Mouse (Mus musculus) CH12.LX (cell line): ENCODE measurements at regions not wholly inside any gene's neighbourhood (a gene's known extent, or its start where the extent isn't known, plus 50 kb on each side); places are given as distances from the start of the nearest gene placed in this dataset.
A peak's percentile ranks its signal among the peaks of the same experiment; 100 is the strongest.

Experiments used
- DNase-seq: peaks from one replicate; pipeline ENCODE4 v3.0.0-alpha.2; 2013; ENCODE audit errors: extremely low read depth
- H3K27ac ChIP-seq: 2 replicates; pipeline ENCODE4 v1.5.1; 2012; ENCODE audit warnings: low read depth, mild to moderate bottlenecking, control low read depth, moderate library complexity; ENCODE audit not compliant: insufficient read depth
- H3K27me3 ChIP-seq: replicated peaks from 2 replicates; pipeline ENCODE3; 2012; ENCODE audit warnings: inconsistent platforms
- H3K36me3 ChIP-seq, 2 experiments: replicated peaks in 1 of 2; 2 replicates each; pipeline versions ENCODE3 to v1.6.1; 2012; ENCODE audit warnings: inconsistent platforms in 1 of 2, low read length in 1 of 2, mild to moderate bottlenecking in 1 of 2, mixed read lengths in 1 of 2, moderate library complexity in 1 of 2; ENCODE audit not compliant: control insufficient read depth in 1 of 2, insufficient read depth in 1 of 2
- H3K4me1 ChIP-seq, 2 experiments: 2 replicates each; pipeline ENCODE4 v1.6.1; 2012; ENCODE audit warnings: inconsistent platforms in 1 of 2, moderate library complexity in 1 of 2; ENCODE audit not compliant: insufficient read depth in 2 of 2, control insufficient read depth in 1 of 2
- H3K4me2 ChIP-seq: 2 replicates; pipeline ENCODE4 v1.6.1; 2012; ENCODE audit warnings: low read depth, mild to moderate bottlenecking, control low read depth; ENCODE audit not compliant: poor library complexity, insufficient read depth, severe bottlenecking
- H3K4me3 ChIP-seq, 3 experiments: fragments of 150-350 bp in 1 of 3; sonication (generic) in 1 of 3; replicated peaks in 1 of 3; 2 replicates each; pipeline versions ENCODE3 to v1.5.1; 2011 to 2012; ENCODE audit warnings: low read depth in 2 of 3, low read length in 2 of 3, mild to moderate bottlenecking in 2 of 3, moderate library complexity in 2 of 3, control low read depth in 1 of 3, improper control_type of control experiment in 1 of 3, inconsistent platforms in 1 of 3, mixed read lengths in 1 of 3; ENCODE audit not compliant: poor library complexity in 1 of 3
- H3K79me2 ChIP-seq: replicated peaks from 2 replicates; pipeline ENCODE4 v1.6.1; 2012; ENCODE audit warnings: mild to moderate bottlenecking, moderate library complexity; ENCODE audit not compliant: control insufficient read depth, poor library complexity, insufficient read depth, severe bottlenecking; ENCODE audit errors: extremely low read depth
- H3K9ac ChIP-seq: 2 replicates; pipeline ENCODE4 v1.6.1; 2012; ENCODE audit warnings: low read depth, mild to moderate bottlenecking, control low read depth, moderate library complexity; ENCODE audit not compliant: insufficient read depth
- H3K9me3 ChIP-seq: replicated peaks from 2 replicates; pipeline ENCODE3; 2012; ENCODE audit warnings: low read length, inconsistent platforms, mixed read lengths
- BHLHE40 ChIP-seq: IDR thresholded peaks from 2 replicates; pipeline ENCODE4 v1.6.1; 2011; ENCODE audit warnings: mild to moderate bottlenecking, low read depth, low read length, improper control_type of control experiment
- CTCF ChIP-seq, 2 experiments: IDR thresholded peaks in 1 of 2; conservative IDR thresholded peaks in 1 of 2; 2 replicates each; pipeline ENCODE4 v1.5.1; 2011 to 2012; ENCODE audit warnings: low read depth in 2 of 2, low read length in 2 of 2, improper control_type of control experiment in 1 of 2, inconsistent platforms in 1 of 2, mild to moderate bottlenecking in 1 of 2, moderate library complexity in 1 of 2
- E2F4 ChIP-seq: IDR thresholded peaks from 2 replicates; pipeline ENCODE4 v1.6.1; 2011; ENCODE audit warnings: low read depth, low read length, improper control_type of control experiment; ENCODE audit not compliant: insufficient replicate concordance
- HCFC1 ChIP-seq: IDR thresholded peaks from 2 replicates; pipeline ENCODE4 v1.6.1; 2012; ENCODE audit warnings: low read depth, mild to moderate bottlenecking, inconsistent platforms, low read length, improper control_type of control experiment
- IRF4 ChIP-seq: IDR thresholded peaks from 2 replicates; pipeline ENCODE4 v1.6.1; 2014; ENCODE audit warnings: low read depth, mild to moderate bottlenecking, inconsistent platforms, low read length, improper control_type of control experiment
- JUND ChIP-seq: conservative IDR thresholded peaks from 2 replicates; pipeline ENCODE4 v1.6.1; 2011; ENCODE audit warnings: low read depth, low read length, improper control_type of control experiment
- MAFK ChIP-seq: IDR thresholded peaks from 2 replicates; pipeline ENCODE4 v1.6.1; 2011; ENCODE audit warnings: low read length, improper control_type of control experiment; ENCODE audit not compliant: insufficient replicate concordance
- MAZ ChIP-seq: IDR thresholded peaks from 2 replicates; pipeline ENCODE4 v1.6.1; 2012; ENCODE audit warnings: low read depth, mild to moderate bottlenecking, inconsistent platforms, low read length, improper control_type of control experiment, moderate library complexity
- MEF2A ChIP-seq: IDR thresholded peaks from 2 replicates; pipeline ENCODE4 v1.6.1; 2014; ENCODE audit warnings: low read depth, mild to moderate bottlenecking, inconsistent platforms, low read length, improper control_type of control experiment, borderline replicate concordance
- MXI1 ChIP-seq: IDR thresholded peaks from 2 replicates; pipeline ENCODE4 v1.6.1; 2011; ENCODE audit warnings: mild to moderate bottlenecking, low read depth, low read length, improper control_type of control experiment
- NRF1 ChIP-seq: IDR thresholded peaks from 2 replicates; pipeline ENCODE4 v1.6.1; 2014; ENCODE audit warnings: low read depth, mild to moderate bottlenecking, inconsistent platforms, low read length, improper control_type of control experiment, moderate library complexity
- PAX5 ChIP-seq: IDR thresholded peaks from 2 replicates; pipeline ENCODE4 v1.6.1; 2012; ENCODE audit warnings: low read length, inconsistent platforms, mixed read lengths
- POLR2A ChIP-seq: IDR thresholded peaks from 2 replicates; pipeline ENCODE4 v1.6.1; 2011; ENCODE audit warnings: low read depth, mild to moderate bottlenecking, improper control_type of control experiment, low read length
- RAD21 ChIP-seq: IDR thresholded peaks from 2 replicates; pipeline ENCODE4 v1.6.1; 2011; ENCODE audit warnings: low read depth, mild to moderate bottlenecking, low read length, improper control_type of control experiment, moderate library complexity
- TBP ChIP-seq: conservative IDR thresholded peaks from 2 replicates; pipeline ENCODE4 v1.6.1; 2011; ENCODE audit warnings: low read depth, low read length, improper control_type of control experiment
- UBTF ChIP-seq: IDR thresholded peaks from 2 replicates; pipeline ENCODE4 v1.6.1; 2012; ENCODE audit warnings: low read depth, mild to moderate bottlenecking, inconsistent platforms, low read length, improper control_type of control experiment, moderate library complexity
- USF2 ChIP-seq: conservative IDR thresholded peaks from 2 replicates; pipeline ENCODE4 v1.6.1; 2011; ENCODE audit warnings: low read depth, low read length, improper control_type of control experiment
- ZC3H11A ChIP-seq: IDR thresholded peaks from 2 replicates; pipeline ENCODE4 v1.6.1; 2012; ENCODE audit warnings: low read depth, mild to moderate bottlenecking, inconsistent platforms, low read length, improper control_type of control experiment
- ZKSCAN1 ChIP-seq: IDR thresholded peaks from 2 replicates; pipeline ENCODE4 v1.6.1; 2012; ENCODE audit warnings: low read depth, inconsistent platforms, low read length, improper control_type of control experiment, borderline replicate concordance
- ZMIZ1 ChIP-seq: IDR thresholded peaks from 2 replicates; pipeline ENCODE4 v1.6.1; 2012; ENCODE audit warnings: low read depth, mild to moderate bottlenecking, inconsistent platforms, low read length, improper control_type of control experiment
- dilution Hi-C: fragments of 300-500 bp; cut with MboI; formaldehyde crosslinking; loops from 2 replicates; pipeline ENCODE4 v1.14.3; 2020; ENCODE audit warnings: low sequenced_read_pairs; ENCODE audit not compliant: extremely low pct_unique_long_range_greater_than_20kb, extremely low pct_ligation_motif_present
- in situ Hi-C: fragments of 300-500 bp; cut with MboI; formaldehyde crosslinking; loops from 3 replicates; pipeline ENCODE4 v1.14.3; 2019; ENCODE audit warnings: low sequenced_read_pairs, low pct_ligation_motif_present, low pct_unique_long_range_greater_than_20kb, mixed read lengths

DNA sequence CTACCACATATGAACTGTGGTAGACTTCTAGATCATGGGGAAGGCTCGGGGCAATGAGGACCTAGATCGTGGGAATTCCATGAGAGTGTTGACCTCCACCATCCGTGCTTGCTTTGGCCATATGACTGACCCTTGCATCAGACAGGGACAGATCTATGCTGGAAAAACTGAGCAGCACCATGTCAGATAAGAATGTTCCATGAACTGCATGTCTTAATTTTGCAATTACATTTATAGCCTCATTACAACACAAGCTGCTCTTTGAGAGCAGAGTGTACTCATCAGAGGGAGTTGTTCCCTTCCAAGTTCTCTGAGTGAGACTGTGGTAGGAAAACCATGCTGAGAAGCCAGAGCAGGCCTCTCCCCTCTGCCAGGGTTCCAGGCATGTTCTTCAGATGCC, 166.4 kb upstream of the Ttc29 start:
- no peak overlapping the region for H3K4me2 ChIP-seq
- no peak overlapping the region for H3K27ac ChIP-seq
- DNase-seq: no peak
- no peaks in the 10 kb centered on the region for H3K4me1 ChIP-seq
- TF ChIP-seq POLR2A (no peak), UBTF (no peak), ZKSCAN1 (no peak), HCFC1 (no peak), MXI1 (no peak), MEF2A (no peak), USF2 (no peak), ZMIZ1 (no peak), PAX5 (no peak), NRF1 (no peak), E2F4 (no peak), RAD21 (no peak), CTCF (conservative IDR thresholded peaks at IDR 0.05 in 1 of 2, IDR thresholded peaks at IDR 0.05 in 1 of 2; ENCODE audit: low read depth in 2 of 2, low read length in 2 of 2) (no peak), JUND (no peak), MAFK (no peak), MAZ (no peak), IRF4 (no peak), TBP (no peak), BHLHE40 (no peak), ZC3H11A (no peak)
- peaks cover 6% of the 10 kb centered on the region for H3K9me3 ChIP-seq
- H3K79me2 ChIP-seq: no peaks in the 10 kb centered on the region
- H3K27me3 ChIP-seq: no peaks in the 10 kb centered on the region
- in situ Hi-C loops: no loop called here
- no peak overlapping the region for H3K9ac ChIP-seq
- H3K36me3 ChIP-seq: no peaks in the 10 kb centered on the region
- no peak overlapping the region for H3K4me3 ChIP-seq
- dilution Hi-C loops: no loop called here

DNA sequence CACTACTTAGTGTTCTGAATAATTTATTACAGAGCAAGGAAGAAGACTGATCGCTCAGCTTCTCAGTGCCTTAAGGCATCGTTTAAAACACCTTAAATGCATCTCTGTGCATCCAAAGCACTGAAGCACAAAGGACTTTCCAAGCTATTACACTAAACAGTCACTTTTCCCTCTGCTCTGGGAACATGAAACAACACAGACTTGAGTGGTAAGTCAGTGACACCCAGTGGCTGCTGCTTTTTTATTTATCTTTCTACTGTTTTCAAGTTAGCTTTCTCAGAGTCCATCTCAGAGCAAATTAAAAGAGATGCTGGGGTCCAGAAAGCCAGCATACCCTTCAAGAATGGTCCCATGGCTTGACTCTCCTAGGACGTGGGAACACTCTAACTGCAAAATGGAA, 162.3 kb upstream of the Ttc29 start:
- Histone ChIP-seq H3K79me2 (no peaks in the 10 kb centered on the region), H3K9ac (no peak overlapping the region), H3K4me2 (no peak overlapping the region), H3K27ac (no peak overlapping the region), H3K36me3 (no peaks in the 10 kb centered on the region), H3K4me3 (no peak overlapping the region), H3K4me1 (peaks cover 2 to 7% of the 10 kb centered on the region in 2 experiments; a peak in 1 of 4 replicates), H3K27me3 (no peaks in the 10 kb centered on the region), H3K9me3 (peaks cover 2% of the 10 kb centered on the region)
- in situ Hi-C loops (loop anchor here (25.0 kb wide), 1 partner anchor 162 kb away; the partner anchor contains the start of gene Ttc29), dilution Hi-C loops (no loop called here)
- TF ChIP-seq RAD21 (peak; percentile 8), MAZ (no peak), CTCF (conservative IDR thresholded peaks at IDR 0.05 in 1 of 2, IDR thresholded peaks at IDR 0.05 in 1 of 2; ENCODE audit: low read depth in 2 of 2, low read length in 2 of 2) (peak in 1 of 2 experiments; percentile 14; a peak in 1 of 4 replicates)
- no peak for DNase-seq
